Mouse (Mus musculus): ENCODE results near the gene Dtnb.
A peak's percentile ranks its signal among the peaks of the same experiment; 100 is the strongest.

Gene Dtnb

GRCm38 (mm10) chr12:3789626-3790185, 217.5 kb downstream of the Dtnb start:
- no peak overlapping the region for H3K4me3 ChIP-seq (replicated peaks; ENCODE audit: low read length)
- H3K27me3 ChIP-seq (ENCODE audit: insufficient read depth, low read length), result peaks cover 37% of the 10 kb centered on the region
- H3K36me3 ChIP-seq (ENCODE audit: insufficient read depth, low read length), result no peaks in the 10 kb centered on the region
- H3K9me3 ChIP-seq (ENCODE audit: low read length), result no peaks in the 10 kb centered on the region
- peaks cover 34% of the 10 kb centered on the region for H3K4me1 ChIP-seq (replicated peaks; ENCODE audit: low read depth, low read length)
- TF ChIP-seq CTCF (conservative IDR thresholded peaks at IDR 0.05; ENCODE audit: low read length) (no peak), POU5F1 (IDR thresholded peaks at IDR 0.05; ENCODE audit: borderline replicate concordance, low read length) (no peak), NANOG (IDR thresholded peaks at IDR 0.05; ENCODE audit: borderline replicate concordance, low read length) (no peak)

- Histone ChIP-seq H3K27me3 (ENCODE audit: insufficient read depth, low read length) (peaks cover 42% of the 10 kb centered on the region), H3K36me3 (ENCODE audit: insufficient read depth, low read length) (no peaks in the 10 kb centered on the region), H3K9me3 (ENCODE audit: low read length) (no peaks in the 10 kb centered on the region), H3K4me1 (replicated peaks; ENCODE audit: low read depth, low read length) (peaks cover 40% of the 10 kb centered on the region), H3K4me3 (replicated peaks; ENCODE audit: low read length) (peak overlapping the region; percentile 39)
- TF ChIP-seq CTCF (conservative IDR thresholded peaks at IDR 0.05; ENCODE audit: low read length) (no peak), POU5F1 (IDR thresholded peaks at IDR 0.05; ENCODE audit: borderline replicate concordance, low read length) (no peak), NANOG (IDR thresholded peaks at IDR 0.05; ENCODE audit: borderline replicate concordance, low read length) (no peak)
Observed at GRCm38 (mm10) chr12:3791257-3791656, 219.1 kb downstream of the Dtnb start.

- Histone ChIP-seq H3K9me3 (ENCODE audit: low read length) (no peaks in the 10 kb centered on the region), H3K4me1 (replicated peaks; ENCODE audit: low read depth, low read length) (peaks cover 42% of the 10 kb centered on the region), H3K27me3 (ENCODE audit: insufficient read depth, low read length) (peaks cover 42% of the 10 kb centered on the region), H3K4me3 (replicated peaks; ENCODE audit: low read length) (peak overlapping the region; percentile 39), H3K36me3 (ENCODE audit: insufficient read depth, low read length) (no peaks in the 10 kb centered on the region)
- TF ChIP-seq NANOG (IDR thresholded peaks at IDR 0.05; ENCODE audit: borderline replicate concordance, low read length) (no peak), POU5F1 (IDR thresholded peaks at IDR 0.05; ENCODE audit: borderline replicate concordance, low read length) (no peak), CTCF (conservative IDR thresholded peaks at IDR 0.05; ENCODE audit: low read length) (peak; percentile 91)
Observed at GRCm38 (mm10) chr12:3791732-3792131, 219.6 kb downstream of the Dtnb start.

- peaks cover 41% of the 10 kb centered on the region for H3K27me3 ChIP-seq (ENCODE audit: insufficient read depth, low read length)
- no peaks in the 10 kb centered on the region for H3K36me3 ChIP-seq (ENCODE audit: insufficient read depth, low read length)
- no peaks in the 10 kb centered on the region for H3K9me3 ChIP-seq (ENCODE audit: low read length)
- peaks cover 42% of the 10 kb centered on the region for H3K4me1 ChIP-seq (replicated peaks; ENCODE audit: low read depth, low read length)
- H3K4me3 ChIP-seq (replicated peaks; ENCODE audit: low read length), result peak overlapping the region; percentile 39
- TF ChIP-seq NANOG (IDR thresholded peaks at IDR 0.05; ENCODE audit: borderline replicate concordance, low read length) (no peak), CTCF (conservative IDR thresholded peaks at IDR 0.05; ENCODE audit: low read length) (no peak), POU5F1 (IDR thresholded peaks at IDR 0.05; ENCODE audit: borderline replicate concordance, low read length) (no peak)
Observed at GRCm38 (mm10) chr12:3792248-3792647, 220.1 kb downstream of the Dtnb start.

GRCm38 (mm10) chr12:3795569-3795968, 223.4 kb downstream of the Dtnb start:
- Histone ChIP-seq H3K9me3 (ENCODE audit: low read length) (no peaks in the 10 kb centered on the region), H3K27me3 (ENCODE audit: insufficient read depth, low read length) (peaks cover 35% of the 10 kb centered on the region), H3K4me3 (replicated peaks; ENCODE audit: low read length) (no peak overlapping the region), H3K4me1 (replicated peaks; ENCODE audit: low read depth, low read length) (peaks cover 37% of the 10 kb centered on the region), H3K36me3 (ENCODE audit: insufficient read depth, low read length) (no peaks in the 10 kb centered on the region)
- TF ChIP-seq CTCF (conservative IDR thresholded peaks at IDR 0.05; ENCODE audit: low read length) (no peak), NANOG (IDR thresholded peaks at IDR 0.05; ENCODE audit: borderline replicate concordance, low read length) (no peak), POU5F1 (IDR thresholded peaks at IDR 0.05; ENCODE audit: borderline replicate concordance, low read length) (no peak)

- no peak overlapping the region for H3K4me3 ChIP-seq (replicated peaks; ENCODE audit: low read length)
- H3K9me3 ChIP-seq (ENCODE audit: low read length), result no peaks in the 10 kb centered on the region
- TF ChIP-seq NANOG (IDR thresholded peaks at IDR 0.05; ENCODE audit: borderline replicate concordance, low read length) (no peak), POU5F1 (IDR thresholded peaks at IDR 0.05; ENCODE audit: borderline replicate concordance, low read length) (no peak)
- H3K4me1 ChIP-seq (replicated peaks; ENCODE audit: low read depth, low read length), result peaks cover 15% of the 10 kb centered on the region
- no peaks in the 10 kb centered on the region for H3K36me3 ChIP-seq (ENCODE audit: insufficient read depth, low read length)
- H3K27me3 ChIP-seq (ENCODE audit: insufficient read depth, low read length), result peaks cover 50% of the 10 kb centered on the region
Observed at GRCm38 (mm10) chr12:3799551-3799950, 227.4 kb downstream of the Dtnb start.

GRCm38 (mm10) chr12:3805852-3806251, 233.7 kb downstream of the Dtnb start, which contains the start of gene Dnmt3a:
Dnmt3a (plus strand) TSS chr12:3806007.
- Histone ChIP-seq H3K27me3 (ENCODE audit: insufficient read depth, low read length) (peaks cover 73% of the 10 kb centered on the region), H3K36me3 (ENCODE audit: insufficient read depth, low read length) (no peaks in the 10 kb centered on the region), H3K4me1 (replicated peaks; ENCODE audit: low read depth, low read length) (peaks cover 31% of the 10 kb centered on the region), H3K9me3 (ENCODE audit: low read length) (peaks cover 6% of the 10 kb centered on the region; the same call in 1 of the 2 replicates), H3K4me3 (replicated peaks; ENCODE audit: low read length) (peak within 1 kb of the TSS; percentile 82)
- TF ChIP-seq CTCF (conservative IDR thresholded peaks at IDR 0.05; ENCODE audit: low read length) (no peak), POU5F1 (IDR thresholded peaks at IDR 0.05; ENCODE audit: borderline replicate concordance, low read length) (no peak), NANOG (IDR thresholded peaks at IDR 0.05; ENCODE audit: borderline replicate concordance, low read length) (no peak)

GRCm38 (mm10) chr12:3806271-3806684, 234.1 kb downstream of the Dtnb start:
- H3K4me1 ChIP-seq (replicated peaks; ENCODE audit: low read depth, low read length), result peaks cover 35% of the 10 kb centered on the region
- H3K4me3 ChIP-seq (replicated peaks; ENCODE audit: low read length), result peak overlapping the region; percentile 82
- H3K9me3 ChIP-seq (ENCODE audit: low read length), result peaks cover 6% of the 10 kb centered on the region; the same call in 1 of the 2 replicates
- TF ChIP-seq NANOG (IDR thresholded peaks at IDR 0.05; ENCODE audit: borderline replicate concordance, low read length), result no peak
- H3K27me3 ChIP-seq (ENCODE audit: insufficient read depth, low read length), result peaks cover 68% of the 10 kb centered on the region
- H3K36me3 ChIP-seq (ENCODE audit: insufficient read depth, low read length), result no peaks in the 10 kb centered on the region
